Mouse (Mus musculus) adrenal gland, postnatal 36 days (tissue): Measurements from ENCODE around the gene Adamtsl3. TPM values are rescaled to one million over a fixed set of nuclear protein-coding genes. Genes with fewer than 3 reads are reported as not detected.

ENCODE experiments used
- DNase-seq, 2 experiments: peaks; one replicate each; pipeline ENCODE4 v3.0.0; 2021; ENCODE audit warnings: mixed read lengths in 1 of 2
- long read RNA-seq, 2 experiments: library from polyadenylated mRNA; stranded (forward); transcript quantifications; one replicate each; pipeline ENCODE4 v2.0.0; 2021; ENCODE audit warnings: borderline sequencing depth in 2 of 2
- total RNA-seq, 2 experiments: library from RNA; stranded (reverse); gene quantifications; 2 replicates each; pipeline ENCODE4 v1.2.3; 2021

Adamtsl3 gene
- 1 to 10 TPM; 2.0 to 3.4 TPM for total RNA-seq
- long read RNA-seq, experiment 1, partial matches to known transcripts = 1 of 1 reads
- long read RNA-seq, experiment 1, other reads (novel, unspliced or antisense) = 0 of 1 reads
- long read RNA-seq, experiment 2 = 0 reads

DNA sequence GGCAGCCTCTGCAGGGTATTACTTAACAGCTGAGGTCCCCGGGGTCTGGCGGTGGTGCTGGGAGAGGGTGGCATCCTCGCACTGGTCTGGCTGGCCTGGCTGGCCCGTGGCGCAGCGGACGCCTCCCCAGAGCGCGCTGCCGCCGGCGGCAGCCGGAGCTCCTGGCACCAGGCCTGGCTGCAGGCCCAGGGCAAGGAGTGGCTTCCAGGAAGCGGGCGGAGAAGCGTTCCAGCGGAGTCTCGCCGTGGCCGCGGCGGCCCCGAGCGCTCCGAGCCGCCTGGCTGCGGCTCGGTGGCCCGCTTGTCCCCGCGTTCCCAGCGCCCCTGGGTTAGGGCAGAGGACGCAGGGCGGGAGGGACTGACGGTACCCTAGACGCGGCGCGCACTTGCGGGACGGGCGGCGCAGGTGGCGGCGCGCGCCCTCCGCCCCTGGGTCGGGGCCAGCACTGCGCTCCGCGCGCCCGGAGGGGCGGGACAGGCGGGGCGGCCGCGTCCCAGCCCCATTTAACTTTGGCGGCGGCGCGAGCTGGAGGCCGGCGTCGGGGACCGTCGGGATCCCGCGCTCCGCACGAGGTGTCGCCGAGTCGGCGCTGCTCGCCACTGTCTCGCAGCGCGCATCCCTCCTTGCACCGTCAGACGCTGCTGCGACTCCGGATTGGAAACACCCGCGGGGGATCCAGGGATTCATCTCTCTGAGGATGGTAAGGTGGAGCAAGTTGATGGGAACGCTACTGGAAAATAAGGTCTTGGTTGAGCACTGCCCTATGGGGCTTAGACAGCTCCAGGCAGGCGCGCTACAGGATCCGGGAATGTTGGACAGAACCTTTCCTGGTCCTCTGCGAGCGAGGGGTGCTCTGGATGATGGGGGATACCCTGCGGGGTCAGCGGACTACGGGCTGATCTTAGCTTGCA lies at the start of gene Adamtsl3:
Gene Adamtsl3 (plus strand): TSS at position 484 of the 911 bp plus-strand sequence.
- peak; percentile 37 to 49 for DNase-seq

DNA sequence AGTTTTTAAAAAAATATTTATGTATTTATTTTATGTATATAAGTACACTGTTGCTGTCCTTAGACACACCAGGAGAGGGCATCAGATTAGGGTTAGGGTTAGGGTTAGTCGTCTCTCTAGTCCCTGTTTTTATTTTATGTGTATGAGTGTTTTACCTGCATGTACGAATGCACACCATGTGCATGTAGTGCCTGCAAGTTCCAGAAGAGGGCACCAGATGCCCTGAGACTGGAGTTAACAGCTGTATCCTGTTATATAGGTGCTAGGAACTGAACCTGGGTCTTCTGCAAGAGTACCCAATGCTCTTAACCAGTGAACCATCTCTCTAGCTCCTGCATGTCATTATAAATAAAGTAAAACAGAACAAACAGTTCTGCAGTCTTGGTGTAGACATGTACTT lies 48.3 kb upstream of the Adamtsl3 start:
- no peak for DNase-seq

DNA sequence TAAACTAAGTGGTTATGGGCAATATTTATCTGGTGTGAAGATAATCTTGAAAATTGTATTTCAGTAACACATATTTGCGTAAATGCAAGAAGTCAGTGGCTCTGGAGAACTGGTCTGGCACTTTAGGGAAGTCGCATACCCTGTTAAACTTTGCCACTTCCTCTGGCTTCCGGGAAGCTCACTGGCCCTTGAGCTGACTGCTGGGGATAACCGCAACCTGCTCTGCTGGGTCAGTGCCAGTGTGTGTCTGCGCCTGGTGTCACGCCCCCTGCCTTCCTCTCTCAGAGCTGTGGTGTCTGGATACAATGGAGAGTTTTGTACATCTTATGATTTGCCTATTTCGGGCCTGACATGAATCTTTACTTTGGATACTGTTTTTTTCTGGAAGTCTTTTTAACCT lies 42.1 kb upstream of the Adamtsl3 start:
- no peak for DNase-seq

DNA sequence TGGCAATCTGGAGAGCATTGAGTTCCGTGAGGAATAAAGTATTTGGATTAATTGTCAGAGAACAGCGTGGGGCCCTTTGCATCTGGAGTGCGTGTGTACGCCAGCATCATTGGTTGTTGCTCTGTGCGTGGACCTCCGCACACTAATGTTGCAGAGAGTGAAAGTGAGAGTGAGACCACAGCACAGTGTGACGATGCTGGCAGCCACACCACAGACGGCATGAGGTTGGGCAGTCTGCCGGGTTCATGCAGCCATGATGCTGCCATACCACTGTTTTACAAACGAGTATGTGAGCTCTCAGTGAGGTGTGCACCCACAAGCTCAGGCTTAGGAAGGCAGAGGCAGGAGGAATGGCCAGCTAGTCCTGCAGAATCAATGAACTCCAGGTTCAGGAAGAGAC lies 41.4 kb upstream of the Adamtsl3 start:
- no peak for DNase-seq

DNA sequence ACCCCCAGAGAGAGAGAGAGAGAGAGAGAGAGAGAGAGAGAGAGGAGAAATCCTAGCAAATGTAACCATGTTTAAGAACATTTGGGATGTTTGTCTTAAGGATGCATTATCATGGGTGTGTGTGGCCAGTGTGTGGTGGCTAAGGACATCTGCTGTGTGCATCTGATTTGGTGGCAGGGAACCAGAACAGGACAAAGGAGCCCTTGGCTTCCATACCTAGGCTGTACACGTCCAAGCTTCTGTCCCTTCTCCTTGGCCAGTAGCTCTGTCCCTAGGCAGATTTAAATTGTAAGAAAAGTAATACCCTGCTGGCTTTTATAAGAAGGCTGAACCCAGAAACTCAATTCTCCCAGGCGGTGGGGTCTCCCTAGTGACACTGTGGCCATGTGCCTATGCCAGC lies 40.9 kb upstream of the Adamtsl3 start:
- DNase-seq = no peak

DNA sequence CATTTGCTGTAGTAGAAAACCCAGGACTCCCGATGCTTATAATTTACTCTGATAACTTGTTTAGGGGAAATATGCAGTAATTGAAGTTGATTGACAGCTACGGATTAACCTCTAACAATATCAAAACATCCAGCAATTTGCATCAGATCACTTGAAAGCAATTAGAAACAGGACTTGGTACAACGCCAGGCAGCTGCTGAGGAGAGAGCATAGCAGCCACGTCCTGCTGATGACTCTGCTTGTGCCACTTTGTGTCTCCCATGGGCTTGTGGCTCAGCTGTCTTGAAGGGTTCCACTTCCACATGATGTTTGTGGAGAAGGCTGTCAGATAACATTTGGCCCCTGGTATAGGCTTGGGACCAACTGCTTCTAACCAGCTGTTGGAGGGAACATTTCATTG lies 27.1 kb upstream of the Adamtsl3 start:
- no peak for DNase-seq

DNA sequence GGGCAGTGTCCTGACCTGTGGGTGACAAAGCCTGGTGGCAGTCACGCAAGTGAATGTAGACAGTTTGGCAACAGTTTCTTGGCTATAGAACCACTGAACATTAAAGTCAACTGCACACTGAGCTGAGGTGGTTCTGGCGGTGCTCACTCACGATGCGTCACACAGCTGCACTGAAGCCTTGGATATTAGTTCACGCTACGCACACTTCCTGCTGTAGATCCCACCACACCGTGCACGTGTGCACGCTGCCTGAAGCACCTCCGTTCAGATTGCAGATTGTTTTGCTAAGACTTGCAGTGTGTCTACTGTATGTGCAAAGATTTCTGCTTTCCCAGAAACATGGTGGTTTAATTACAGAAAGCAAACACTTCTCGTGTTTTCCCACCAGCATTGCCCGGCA lies 17.0 kb upstream of the Adamtsl3 start:
- DNase-seq = no peak

DNA sequence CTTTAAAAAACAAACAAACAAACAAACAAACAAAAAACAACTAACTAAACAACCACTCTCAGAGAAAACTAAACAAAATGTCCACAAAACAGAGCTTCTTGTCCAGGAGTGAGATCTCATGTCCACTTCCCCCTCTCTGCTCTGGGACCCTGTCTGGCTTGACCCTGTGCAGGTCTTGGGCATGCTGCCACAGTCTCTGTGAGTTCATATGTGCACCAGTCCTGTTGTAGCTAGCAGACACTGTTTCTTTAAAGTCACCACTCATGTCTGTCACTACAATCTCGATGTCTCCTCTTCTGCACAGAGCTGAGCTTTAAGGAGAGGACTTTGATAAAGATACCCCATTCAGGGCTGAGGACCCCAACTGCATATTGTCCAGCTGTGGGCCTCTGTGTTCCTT lies 8.9 kb upstream of the Adamtsl3 start:
- DNase-seq = no peak

DNA sequence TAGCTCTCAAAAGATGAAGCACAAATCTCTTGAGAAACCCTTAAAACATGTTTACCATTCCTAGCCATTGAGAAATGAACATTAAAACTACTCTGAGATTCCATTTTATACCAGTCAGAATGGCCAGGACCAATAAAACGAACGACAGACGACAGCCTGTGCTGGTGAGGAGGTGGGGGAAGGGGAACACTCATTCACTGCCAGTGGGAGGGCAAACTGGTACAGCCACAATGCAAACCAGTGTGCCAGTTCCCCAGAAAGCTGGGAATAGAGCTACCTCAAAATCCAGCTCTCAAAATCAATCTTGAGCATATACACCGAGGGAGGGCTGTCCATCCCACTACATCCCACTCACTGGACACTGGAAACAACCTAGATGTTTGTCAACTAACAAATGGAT lies 8.3 kb upstream of the Adamtsl3 start:
- DNase-seq = no peak

DNA sequence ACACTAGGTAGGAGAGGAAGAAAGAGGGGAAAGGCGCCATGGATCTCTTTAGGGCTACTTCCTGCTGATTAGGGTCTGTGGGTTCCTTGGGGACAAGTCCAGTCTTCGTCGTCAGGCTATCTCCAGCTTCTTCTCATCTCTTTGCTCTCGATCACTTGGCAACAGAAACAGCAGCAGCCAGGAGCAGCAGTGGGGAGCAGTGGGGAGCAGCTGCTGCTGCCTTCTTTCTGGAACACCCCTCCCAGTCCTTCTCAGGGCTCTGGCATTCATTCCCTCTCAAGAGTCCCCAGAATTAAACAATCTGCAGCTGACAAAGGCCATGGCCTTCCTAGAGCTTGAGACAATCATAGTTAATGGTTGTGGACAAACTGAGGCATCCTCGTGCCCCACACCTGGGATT lies 7.6 kb upstream of the Adamtsl3 start:
- DNase-seq = no peak

DNA sequence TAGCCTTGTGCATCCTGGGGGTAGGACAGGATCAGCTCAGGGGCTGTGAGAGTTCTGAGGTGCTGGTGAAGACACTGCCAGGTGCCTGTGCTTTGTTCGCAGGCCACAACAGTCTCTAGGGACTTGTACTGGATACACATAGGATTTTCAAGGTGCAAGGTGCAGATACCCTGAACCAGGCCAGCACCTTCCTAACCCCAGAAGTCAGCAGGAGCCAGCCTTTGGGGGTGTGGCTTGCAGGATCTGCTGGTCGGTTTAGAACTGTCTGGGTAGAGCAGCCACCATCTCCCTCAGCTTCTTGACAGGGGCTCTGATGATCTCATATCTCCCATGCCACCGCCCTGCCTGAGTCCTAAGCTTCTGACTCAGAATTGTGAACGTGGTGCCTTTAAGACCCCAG lies 5.7 kb upstream of the Adamtsl3 start:
- DNase-seq = no peak

DNA sequence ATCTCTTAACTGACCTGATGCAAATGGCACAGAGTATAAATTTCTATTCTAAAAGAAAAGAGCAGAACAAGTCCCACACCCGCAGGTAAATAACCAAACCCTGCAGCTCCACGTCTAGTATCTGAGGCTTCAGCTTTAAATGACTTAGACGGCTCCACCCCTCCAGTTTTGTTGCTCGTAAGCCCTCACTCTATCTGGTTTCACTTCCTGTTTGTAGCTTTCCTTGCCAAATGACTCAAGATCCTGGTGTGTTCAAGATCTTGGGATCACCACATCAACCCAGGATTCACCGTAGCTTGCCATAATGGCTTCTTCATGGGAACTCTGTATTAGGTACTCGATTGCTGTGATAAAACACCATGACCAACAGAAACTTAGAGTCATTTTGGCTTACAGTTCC lies 4.6 kb upstream of the Adamtsl3 start:
- DNase-seq = no peak

DNA sequence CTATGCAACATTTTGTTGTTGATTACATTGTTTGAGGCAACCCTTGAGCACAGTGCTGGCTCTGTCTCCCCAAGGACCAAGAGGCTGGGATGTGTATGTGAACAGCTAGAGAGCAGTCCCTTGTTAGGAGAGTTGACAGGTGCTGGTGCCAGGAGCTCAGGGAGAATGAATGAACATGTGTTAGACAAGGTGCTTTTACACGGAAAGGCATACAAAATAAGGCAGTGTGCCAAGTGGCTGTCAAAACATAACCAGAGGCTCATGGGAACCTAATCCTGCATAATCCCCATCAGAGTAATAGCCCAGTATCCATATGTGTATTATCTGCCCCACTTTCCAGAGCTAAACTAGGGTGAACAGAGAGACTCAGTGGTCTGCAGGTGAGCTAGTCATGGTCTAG lies 1.5 kb upstream of the Adamtsl3 start:
- no peak for DNase-seq

DNA sequence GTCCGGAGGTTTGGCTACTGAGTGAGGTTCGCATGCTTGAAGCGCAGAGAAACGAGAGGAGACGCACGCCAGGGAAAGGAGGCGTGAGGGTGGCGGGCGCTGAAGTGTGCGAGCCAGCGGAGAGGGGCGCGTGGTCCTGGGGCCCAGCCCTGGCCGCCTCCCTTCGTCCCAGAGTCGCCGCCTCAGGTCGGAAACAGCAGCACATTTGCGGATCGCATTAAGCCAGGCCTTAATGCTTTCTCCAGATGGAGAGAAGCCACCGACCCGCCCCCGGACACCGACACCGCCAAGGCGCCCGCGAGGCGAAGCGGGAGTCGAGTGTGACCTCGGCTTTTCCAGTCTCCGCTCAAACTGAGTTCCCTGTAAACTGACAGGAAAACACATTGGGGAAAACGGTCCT lies 638 bp downstream of the Adamtsl3 start:
- peak in 1 of 2 experiments; percentile 12 for DNase-seq

DNA sequence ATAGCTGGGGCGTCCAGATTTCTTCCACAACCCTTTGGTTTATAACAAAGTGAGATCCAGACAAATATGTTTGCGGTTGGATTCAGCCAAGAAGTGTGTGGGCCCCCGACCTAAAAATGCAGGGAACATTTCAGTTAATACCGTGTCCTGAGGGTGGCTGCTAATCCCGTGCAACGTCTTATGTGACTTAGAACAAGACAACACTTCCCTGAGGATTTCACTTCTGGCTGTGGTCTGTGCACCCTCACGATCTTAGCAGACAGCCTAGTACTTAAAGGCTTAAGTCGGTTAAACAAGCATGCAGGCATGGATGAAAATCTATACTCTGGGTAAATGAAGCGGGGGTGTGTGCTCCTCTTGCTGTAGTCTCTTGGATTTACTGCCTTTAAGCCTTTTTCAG lies 2.6 kb downstream of the Adamtsl3 start:
- no peak for DNase-seq

DNA sequence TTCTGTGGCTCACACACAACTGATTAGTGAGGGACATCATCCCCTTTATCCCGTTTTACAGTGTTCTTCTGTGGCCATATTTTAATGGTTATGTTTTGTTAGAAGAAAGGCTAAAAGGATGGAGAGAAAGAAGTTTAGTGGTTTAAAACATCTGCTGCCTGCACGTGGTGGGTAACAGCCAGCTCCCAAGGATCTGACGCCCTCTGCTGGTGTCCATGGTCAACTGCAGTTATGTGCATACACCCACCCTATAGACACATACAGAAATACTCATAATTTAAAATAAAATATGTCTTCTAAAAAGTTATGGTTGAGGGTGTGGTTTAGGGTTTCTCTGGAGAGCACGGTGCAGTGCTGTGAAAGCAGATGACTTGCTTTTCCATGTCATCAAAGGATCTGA lies 3.0 kb downstream of the Adamtsl3 start:
- no peak for DNase-seq

DNA sequence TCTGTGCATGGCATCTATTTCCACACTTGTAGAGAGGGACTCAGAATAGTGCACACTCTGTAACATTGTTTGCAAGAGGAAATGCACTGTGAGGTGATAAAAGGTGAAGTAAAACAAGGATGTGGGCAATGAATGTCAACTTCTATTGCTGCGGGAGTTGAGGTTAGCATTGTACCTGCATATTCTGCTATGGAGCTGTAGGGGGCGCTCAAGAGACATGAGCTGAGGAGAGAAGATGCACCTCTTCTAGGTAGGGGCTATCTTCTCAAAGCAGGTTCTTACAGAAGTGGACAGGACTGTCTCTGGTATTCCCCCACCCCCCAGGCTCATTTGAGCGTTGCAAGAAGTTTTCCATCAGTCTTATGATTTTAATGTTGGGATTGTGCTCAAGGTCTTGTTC lies 3.7 kb downstream of the Adamtsl3 start:
- no peak for DNase-seq

DNA sequence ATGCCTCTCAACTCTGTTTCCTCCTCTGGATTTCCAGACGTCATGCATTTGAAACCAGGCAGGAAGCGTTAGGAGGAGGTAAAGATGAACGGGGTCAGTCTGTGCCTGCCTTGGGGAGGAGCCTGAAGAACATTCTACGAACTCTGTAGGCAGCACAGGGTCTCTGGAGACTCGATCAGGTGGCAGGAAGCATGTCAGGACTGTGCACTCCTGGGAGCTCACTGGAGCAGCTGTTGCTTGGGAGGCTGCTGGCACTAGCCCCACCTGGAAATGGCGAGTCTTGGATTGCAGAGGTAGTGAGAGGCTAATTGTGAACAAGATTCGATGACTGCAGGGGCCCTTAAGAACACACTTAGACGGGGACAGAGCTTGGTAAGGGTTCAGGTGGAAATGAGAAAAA lies 6.0 kb downstream of the Adamtsl3 start:
- DNase-seq = peak in 1 of 2 experiments; percentile 19

DNA sequence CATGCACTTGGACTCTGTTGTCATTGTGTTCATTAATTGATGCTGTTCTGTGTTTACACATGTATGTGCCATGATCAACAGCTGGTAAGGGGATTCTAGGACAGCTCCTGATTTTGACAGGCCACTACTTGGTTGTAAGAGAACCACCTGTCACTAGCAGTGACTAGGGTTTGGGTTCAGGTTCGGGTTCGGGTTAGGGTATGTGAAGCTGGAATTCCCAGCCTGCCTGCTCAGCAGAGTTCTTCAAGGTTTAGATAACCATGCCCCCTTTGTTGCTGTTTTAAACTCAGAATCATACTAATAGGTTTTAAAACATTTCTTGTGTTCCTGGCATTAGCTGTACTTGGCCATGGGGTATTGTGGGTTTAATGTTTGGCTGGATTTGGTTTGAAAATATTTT lies 11.2 kb downstream of the Adamtsl3 start:
- no peak for DNase-seq

DNA sequence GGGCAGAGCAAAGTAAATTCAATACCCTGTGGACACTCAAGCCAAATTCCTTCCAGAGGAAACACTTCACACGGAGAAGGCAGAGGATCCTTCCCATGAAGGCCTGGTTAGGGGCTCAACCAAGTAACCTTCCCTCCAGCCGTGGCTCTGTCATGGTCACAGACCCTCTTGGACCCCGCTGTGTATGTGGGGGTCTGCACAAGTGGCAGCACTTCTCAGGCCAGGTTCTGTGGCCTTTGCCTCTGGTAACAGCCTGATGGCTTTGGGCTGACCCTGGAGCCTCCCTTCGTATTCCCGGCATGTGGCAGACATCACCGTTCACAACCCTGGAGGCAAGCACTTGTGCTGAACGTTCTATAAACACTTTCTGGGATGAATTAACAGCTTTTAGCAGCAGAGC lies 14.3 kb downstream of the Adamtsl3 start:
- DNase-seq = no peak

DNA sequence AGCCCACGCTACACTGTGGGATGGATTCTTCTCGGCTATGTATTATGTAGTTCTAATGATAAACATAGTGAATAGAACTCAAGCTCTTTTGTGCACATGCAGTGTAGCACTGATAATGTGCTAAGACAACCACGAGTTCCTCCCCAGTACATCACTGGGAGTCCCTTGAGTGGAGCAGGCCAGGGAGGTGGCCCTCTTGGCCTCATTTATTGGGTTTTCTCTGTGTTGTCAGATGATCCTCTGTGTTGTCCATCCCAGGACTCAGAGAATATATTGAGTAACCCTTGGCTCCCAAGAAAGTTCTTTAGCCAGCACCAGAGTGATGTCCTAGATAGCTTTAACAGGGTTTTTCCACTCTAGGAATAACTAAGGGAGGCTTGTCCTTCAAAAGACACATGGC lies 14.9 kb downstream of the Adamtsl3 start:
- DNase-seq = no peak

DNA sequence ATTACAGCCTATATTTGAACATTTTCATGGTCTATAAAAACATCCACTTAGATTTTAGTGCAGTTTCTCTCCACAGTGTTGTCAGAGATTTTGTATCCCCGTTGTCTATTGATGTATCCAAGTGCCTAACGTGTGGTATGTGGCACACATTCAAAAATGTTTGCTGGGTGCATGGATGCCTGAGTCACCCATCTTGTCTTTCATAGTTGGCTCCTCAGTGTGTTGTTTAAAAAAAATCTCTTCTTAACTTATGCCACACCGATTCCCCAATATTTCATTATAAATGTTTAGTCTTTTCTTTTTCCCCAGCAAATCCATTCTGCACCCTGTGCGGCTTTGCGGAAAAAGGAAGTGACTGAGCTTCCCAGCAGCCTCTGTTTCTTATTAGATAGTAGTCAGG lies 23.7 kb downstream of the Adamtsl3 start:
- DNase-seq = no peak

DNA sequence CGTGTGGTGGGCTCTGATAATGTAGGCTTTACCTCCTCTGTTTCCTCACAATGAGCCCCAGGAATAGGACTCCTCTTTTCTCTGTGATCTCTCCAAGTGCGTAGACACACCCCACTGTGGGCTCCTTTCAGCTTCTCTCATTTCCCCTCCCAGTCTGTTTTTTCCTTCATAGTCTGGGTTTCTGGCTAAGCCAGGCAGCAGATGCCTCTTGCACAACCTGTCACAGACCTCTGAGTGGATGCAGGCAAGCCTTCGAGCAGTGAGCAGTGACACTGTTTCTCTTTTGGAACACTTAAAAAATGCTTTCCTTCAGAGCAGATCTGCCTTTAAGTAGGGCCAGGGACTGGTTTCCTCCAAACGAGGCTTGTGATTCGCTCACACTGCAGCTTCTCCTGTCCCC lies 24.2 kb downstream of the Adamtsl3 start:
- no peak for DNase-seq

DNA sequence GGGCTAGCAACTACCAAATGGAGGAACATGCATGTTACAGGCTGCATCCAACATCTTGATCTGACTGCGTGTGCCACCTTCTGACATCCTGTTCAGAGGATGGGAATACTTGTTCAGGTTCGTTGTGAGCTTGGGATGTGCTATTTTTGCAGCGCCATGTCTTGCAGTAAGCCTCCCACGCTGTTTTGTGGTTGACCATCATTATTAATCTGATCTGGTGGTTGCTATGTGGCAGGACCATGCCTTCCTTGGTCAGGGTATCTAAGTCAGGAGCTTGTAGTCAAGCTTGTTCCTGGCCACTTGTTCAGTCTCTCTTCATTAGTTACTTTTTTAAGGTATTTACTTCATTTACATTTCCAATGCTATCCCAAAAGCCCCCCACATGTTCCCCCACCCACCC lies 24.7 kb downstream of the Adamtsl3 start:
- no peak for DNase-seq
